Mouse (Mus musculus) myocyte (in vitro differentiated cells): Measurements from ENCODE around the gene Oprl1. TPM values are rescaled to one million over a fixed set of nuclear protein-coding genes. Genes with fewer than 3 reads are reported as not detected.

Experiments
- H3K27me3 ChIP-seq: one replicate; pipeline ENCODE4 v1.6.1; 2011; ENCODE audit not compliant: control insufficient read depth, insufficient read depth, insufficient read length
- H3K36me3 ChIP-seq: one replicate; pipeline ENCODE4 v1.6.1; 2011; ENCODE audit not compliant: control insufficient read depth, insufficient read depth
- H3K4me2 ChIP-seq: one replicate; pipeline ENCODE4 v1.6.1; 2011; ENCODE audit warnings: low read depth, control low read depth
- H3K4me3 ChIP-seq: one replicate; pipeline ENCODE4 v1.5.1; 2011; ENCODE audit warnings: mild to moderate bottlenecking, control low read depth, moderate library complexity
- H3K79me2 ChIP-seq: one replicate; pipeline ENCODE4 v1.6.1; 2011; ENCODE audit not compliant: control insufficient read depth, insufficient read depth
- H3ac ChIP-seq: one replicate; pipeline ENCODE4 v1.6.1; 2011; ENCODE audit not compliant: control insufficient read depth, insufficient read length
- CEBPB ChIP-seq: IDR thresholded peaks from 2 replicates; pipeline ENCODE4 v1.6.1; 2011; ENCODE audit warnings: mild to moderate bottlenecking, moderate library complexity; ENCODE audit not compliant: poor library complexity, insufficient read depth, severe bottlenecking
- E2F4 ChIP-seq: IDR thresholded peaks from one replicate; pipeline ENCODE4 v1.6.1; 2011; ENCODE audit warnings: mild to moderate bottlenecking, control low read depth, moderate library complexity; ENCODE audit not compliant: insufficient read depth
- MAX ChIP-seq: IDR thresholded peaks from one replicate; pipeline ENCODE4 v1.6.1; 2011; ENCODE audit warnings: low read depth, mild to moderate bottlenecking, control low read depth
- MYOD1 ChIP-seq, 3 experiments: IDR thresholded peaks; one replicate each; pipeline ENCODE4 v1.6.1; 2011; ENCODE audit warnings: control low read depth in 2 of 3, low read depth in 2 of 3, mild to moderate bottlenecking in 2 of 3, moderate library complexity in 1 of 3; ENCODE audit not compliant: insufficient read length in 2 of 3, control insufficient read depth in 1 of 3
- MYOG ChIP-seq, 3 experiments: IDR thresholded peaks; one replicate each; pipeline ENCODE4 v1.6.1; 2011; ENCODE audit warnings: control low read depth in 2 of 3, low read depth in 2 of 3, mild to moderate bottlenecking in 2 of 3; ENCODE audit not compliant: insufficient read length in 2 of 3, control insufficient read depth in 1 of 3, insufficient read depth in 1 of 3
- POLR2A ChIP-seq: IDR thresholded peaks from one replicate; pipeline ENCODE4 v1.6.1; 2011; ENCODE audit warnings: low read depth, mild to moderate bottlenecking, control low read depth, moderate library complexity; ENCODE audit not compliant: insufficient read length
- POLR2AphosphoS2 ChIP-seq: IDR thresholded peaks from one replicate; pipeline ENCODE4 v1.6.1; 2011; ENCODE audit warnings: low read depth, control low read depth; ENCODE audit not compliant: insufficient read length
- REST ChIP-seq: IDR thresholded peaks from one replicate; pipeline ENCODE4 v1.6.1; 2011; ENCODE audit warnings: mild to moderate bottlenecking, control low read depth, moderate library complexity; ENCODE audit not compliant: insufficient read depth, insufficient read length
- SRF ChIP-seq: IDR thresholded peaks from one replicate; pipeline ENCODE4 v1.6.1; 2011; ENCODE audit warnings: low read depth; ENCODE audit not compliant: control insufficient read depth, insufficient read length
- TCF12 ChIP-seq: IDR thresholded peaks from one replicate; pipeline ENCODE4 v1.6.1; 2011; ENCODE audit warnings: mild to moderate bottlenecking, control low read depth; ENCODE audit not compliant: poor library complexity, insufficient read depth, severe bottlenecking
- TCF3 ChIP-seq: IDR thresholded peaks from one replicate; pipeline ENCODE4 v1.6.1; 2011; ENCODE audit warnings: low read depth, control low read depth; ENCODE audit not compliant: insufficient read length
- USF1 ChIP-seq: IDR thresholded peaks from one replicate; pipeline ENCODE4 v1.6.1; 2011; ENCODE audit warnings: low read depth, mild to moderate bottlenecking, control low read depth, moderate library complexity
- polyA plus RNA-seq: library from polyadenylated mRNA; unstranded; fragments of >200 nt; fragmentation: generic; extraction: Trizol; gene quantifications from one replicate; pipeline ENCODE4 v1.2.1, GENCODE M21; 2012; ENCODE audit warnings: missing spikeins

The Oprl1 gene
- polyA plus RNA-seq, 1 experiment: not detected

- no peak overlapping the region for H3ac ChIP-seq
These were observed 52.1 kb downstream of the Oprl1 start for GRCm38 (mm10) chr2:181766672-181767557.

GRCm38 (mm10) chr2:181768451-181768850, 53.6 kb downstream of the Oprl1 start:
- TF ChIP-seq E2F4: no peak
- no peak for TF ChIP-seq CEBPB
- TF ChIP-seq TCF12: no peak
- no peak for TF ChIP-seq MYOG (IDR thresholded peaks at IDR 0.05; ENCODE audit: control insufficient read depth in 1 of 3, insufficient read depth in 1 of 3, insufficient read length in 2 of 3, low read depth in 2 of 3)
- no peak for TF ChIP-seq TCF3
- no peak for TF ChIP-seq USF1
- no peak for TF ChIP-seq POLR2AphosphoS2
- H3K4me3 ChIP-seq: no peak overlapping the region
- H3K79me2 ChIP-seq: no peaks in the 10 kb centered on the region
- no peaks in the 10 kb centered on the region for H3K27me3 ChIP-seq
- H3K4me2 ChIP-seq: no peak overlapping the region
- no peak overlapping the region for H3ac ChIP-seq
- no peaks in the 10 kb centered on the region for H3K36me3 ChIP-seq

More at GRCm38 (mm10) chr2:181766672-181767557, 52.1 kb downstream of the Oprl1 start:
- TF ChIP-seq SRF: no peak
- no peak for TF ChIP-seq TCF3
- no peak for TF ChIP-seq E2F4
- no peak for TF ChIP-seq CEBPB
- TF ChIP-seq TCF12: no peak
- TF ChIP-seq REST: no peak
- TF ChIP-seq POLR2AphosphoS2: no peak
- TF ChIP-seq MYOG (IDR thresholded peaks at IDR 0.05; ENCODE audit: control insufficient read depth in 1 of 3, insufficient read depth in 1 of 3, insufficient read length in 2 of 3, low read depth in 2 of 3): no peak
- no peak for TF ChIP-seq POLR2A
- no peak for TF ChIP-seq MYOD1 (IDR thresholded peaks at IDR 0.05; ENCODE audit: control insufficient read depth in 1 of 3, insufficient read length in 2 of 3, low read depth in 2 of 3)
- TF ChIP-seq USF1: no peak
- TF ChIP-seq MAX: no peak
- H3K79me2 ChIP-seq: no peaks in the 10 kb centered on the region
- H3K27me3 ChIP-seq: no peaks in the 10 kb centered on the region
- H3K36me3 ChIP-seq: no peaks in the 10 kb centered on the region
- no peak overlapping the region for H3K4me2 ChIP-seq
- no peak overlapping the region for H3K4me3 ChIP-seq

- TF ChIP-seq MAX (no peak), USF1 (no peak), POLR2AphosphoS2 (no peak), TCF3 (no peak), TCF12 (no peak), E2F4 (no peak)
- no peaks in the 10 kb centered on the region for H3K27me3 ChIP-seq
- H3ac ChIP-seq: no peak overlapping the region
- H3K4me2 ChIP-seq: no peak overlapping the region
- no peak overlapping the region for H3K4me3 ChIP-seq
- no peaks in the 10 kb centered on the region for H3K36me3 ChIP-seq
- no peaks in the 10 kb centered on the region for H3K79me2 ChIP-seq
These were observed 54.6 kb downstream of the Oprl1 start for GRCm38 (mm10) chr2:181769397-181769796.

Other genes with a start within 250 kb of the Oprl1 start
- 0.06 TPM for gene Abhd16b, start 221.8 kb upstream of the Oprl1 start, polyA plus RNA-seq
- gene Tpd52l2, start 217.9 kb upstream of the Oprl1 start, polyA plus RNA-seq: 108 TPM
- gene Dnajc5, start 194.5 kb upstream of the Oprl1 start, polyA plus RNA-seq: 67.7 TPM
- 53.4 TPM for gene Uckl1, start 130.1 kb upstream of the Oprl1 start, polyA plus RNA-seq
- 46.0 TPM for gene Prpf6, start 123.1 kb upstream of the Oprl1 start, polyA plus RNA-seq
- gene Zfp512b, start 122.2 kb upstream of the Oprl1 start, polyA plus RNA-seq: 7.0 TPM
- 0.67 TPM for gene Samd10, start 115.8 kb upstream of the Oprl1 start, polyA plus RNA-seq
- gene Gm29797, start 58.0 kb upstream of the Oprl1 start, polyA plus RNA-seq: not detected
- gene Sox18, start 43.4 kb upstream of the Oprl1 start, polyA plus RNA-seq: 0.04 TPM
- gene Tcea2, start 34.7 kb upstream of the Oprl1 start, polyA plus RNA-seq: 3.0 TPM
- gene Rgs19, start 21.0 kb upstream of the Oprl1 start, polyA plus RNA-seq: 39.5 TPM
- not detected for gene Lkaaear1, start 16.6 kb upstream of the Oprl1 start, polyA plus RNA-seq
- 0.28 TPM for gene Myt1, start 48.3 kb downstream of the Oprl1 start, polyA plus RNA-seq
- gene Pcmtd2, start 122.8 kb downstream of the Oprl1 start, polyA plus RNA-seq: 8.5 TPM
- gene Polr3k, start 149.3 kb downstream of the Oprl1 start, polyA plus RNA-seq: 12.3 TPM